Comparison of ENCODE assay signal across 21 mouse cellular contexts in the genomic region with DNA sequence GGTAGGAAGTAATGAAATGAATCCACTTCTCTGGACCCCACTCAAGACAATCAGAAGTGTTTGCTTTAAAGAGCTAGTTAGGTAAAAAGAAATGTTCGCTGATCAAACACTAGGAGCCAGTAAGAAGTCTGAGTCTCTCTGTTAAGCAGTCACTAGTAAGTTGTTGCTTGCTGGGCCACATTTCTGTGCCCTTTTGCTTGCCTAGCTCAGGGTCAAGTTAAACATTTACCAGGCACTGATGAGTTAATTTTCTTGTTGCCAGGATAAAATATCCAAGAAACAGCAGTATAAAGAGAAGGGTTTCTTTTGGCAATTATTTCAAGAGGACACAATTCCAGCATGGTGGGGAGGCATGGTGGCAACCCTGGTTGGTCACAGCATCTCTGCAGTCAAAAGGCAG.
DNase-seq lines count a peak whose midpoint lies in the region; ATAC-seq and TF ChIP-seq lines count a peak whose summit lies in the region.
"Had no signal": no experiment of that assay in that cellular context is flagged by ENCODE, and none has a peak within 500 bp of the region (broad histone marks: within the 10 kb centered on the region; RNA-seq: fewer than 3 reads in every experiment).

No protein-coding gene starts in this region.

- no peaks in the 10 kb centered on the region for H3K27me3 ChIP-seq in kidney, embryonic 14.5 days (ENCODE audit: control insufficient read depth, insufficient read depth, low read length)
- no peaks in the 10 kb centered on the region for H3K27me3 ChIP-seq in kidney, adult 2 months (replicated peaks; ENCODE audit: control insufficient read depth, insufficient read depth, low read length)
- H3K27me3 ChIP-seq in kidney, embryonic 15.5 days = no peaks in the 10 kb centered on the region
- H3K27me3 ChIP-seq in forebrain, embryonic 10.5 days (ENCODE audit: poor library complexity, severe bottlenecking) = no peaks in the 10 kb centered on the region
- no peaks in the 10 kb centered on the region for H3K27me3 ChIP-seq in thymus, adult 2 months (ENCODE audit: control insufficient read depth, insufficient read depth, low read length)

- no peak overlapping the region for H3K4me2 ChIP-seq in kidney, embryonic 14.5 days (replicated peaks; ENCODE audit: low read depth, low read length)
- no peak overlapping the region for H3K4me2 ChIP-seq in kidney, embryonic 15.5 days
- H3K4me2 ChIP-seq: heart, embryonic 11.5 days; hindbrain, embryonic 14.5 days had no signal

- no peak overlapping the region for H3K4me3 ChIP-seq in kidney, embryonic 14.5 days (ENCODE audit: low read length)
- no peak overlapping the region for H3K4me3 ChIP-seq in kidney, adult 2 months (ENCODE audit: insufficient read depth, low read depth, low read length)
- no peak overlapping the region for H3K4me3 ChIP-seq in kidney, embryonic 15.5 days (replicated peaks)
- H3K4me3 ChIP-seq in forebrain, embryonic 10.5 days = no peak overlapping the region
- H3K4me3 ChIP-seq in thymus, adult 2 months (ENCODE audit: control insufficient read depth, insufficient read depth, low read length) = no peak overlapping the region
- H3K4me3 ChIP-seq: gastrocnemius, adult 2 months had no signal

- no peak for TF ChIP-seq CTCF in kidney, adult 2 months (conservative IDR thresholded peaks at IDR 0.05; ENCODE audit: insufficient read depth, insufficient read length, low read depth, low read length)
- no peak for TF ChIP-seq CTCF in thymus, adult 2 months (IDR thresholded peaks at IDR 0.05; ENCODE audit: borderline replicate concordance, control insufficient read depth, extremely low read depth, insufficient read depth, low read length, poor library complexity)

- H3K9ac ChIP-seq in kidney, embryonic 14.5 days (ENCODE audit: low read depth, low read length) = no peak overlapping the region
- no peak overlapping the region for H3K9ac ChIP-seq in kidney, embryonic 15.5 days
- H3K9ac ChIP-seq: forebrain, postnatal 0 days; hindbrain, embryonic 14.5 days had no signal

- no peaks in the 10 kb centered on the region for H3K9me3 ChIP-seq in kidney, embryonic 14.5 days (ENCODE audit: control insufficient read depth, low read length)
- no peaks in the 10 kb centered on the region for H3K9me3 ChIP-seq in kidney, embryonic 15.5 days (replicated peaks)
- H3K9me3 ChIP-seq in forebrain, embryonic 10.5 days = no peaks in the 10 kb centered on the region

- no peak for TF ChIP-seq POLR2A in kidney, adult 2 months (IDR thresholded peaks at IDR 0.05; ENCODE audit: low read depth, low read length)
- TF ChIP-seq POLR2A in thymus, adult 2 months (IDR thresholded peaks at IDR 0.05; ENCODE audit: control insufficient read depth, extremely low read depth, insufficient read depth, low read length, poor library complexity) = no peak

- ATAC-seq in kidney, embryonic 14.5 days (ENCODE audit: low FRiP score, low TSS enrichment) = no peak
- no peak for ATAC-seq in kidney, embryonic 15.5 days (replicated peaks; ENCODE audit: low FRiP score)
- ATAC-seq: activated CD4-positive, CD25-positive, alpha-beta regulatory T cell, adult 4 months; forebrain, embryonic 14.5 days; forebrain, postnatal 0 days had no signal

- 68% methylated on average over 1 of the region's 1 CpGs for WGBS in kidney, embryonic 14.5 days
- 33% methylated on average over 1 of the region's 1 CpGs for WGBS in kidney, adult 2 months
- WGBS in kidney, embryonic 15.5 days = 66% methylated on average over 1 of the region's 1 CpGs
- 89% methylated on average over 1 of the region's 1 CpGs for WGBS in forebrain, embryonic 10.5 days
- 81% methylated on average over 1 of the region's 1 CpGs for WGBS in thymus, adult 2 months

- no peaks in the 10 kb centered on the region for H3K36me3 ChIP-seq in kidney, embryonic 14.5 days (ENCODE audit: control insufficient read depth, insufficient read depth, low read length)
- no peaks in the 10 kb centered on the region for H3K36me3 ChIP-seq in kidney, adult 2 months (ENCODE audit: control insufficient read depth, insufficient read depth, low read length)
- H3K36me3 ChIP-seq in kidney, embryonic 15.5 days = no peaks in the 10 kb centered on the region
- no peaks in the 10 kb centered on the region for H3K36me3 ChIP-seq in forebrain, embryonic 10.5 days (replicated peaks)
- no peaks in the 10 kb centered on the region for H3K36me3 ChIP-seq in thymus, adult 2 months (ENCODE audit: control insufficient read depth, insufficient read depth, low read length)

- H3K4me1 ChIP-seq in kidney, embryonic 14.5 days (ENCODE audit: control insufficient read depth, insufficient read depth, low read length) = no peaks in the 10 kb centered on the region
- H3K4me1 ChIP-seq in kidney, adult 2 months (ENCODE audit: control insufficient read depth, insufficient read depth, low read length) = peaks cover 8% of the 10 kb centered on the region
- no peaks in the 10 kb centered on the region for H3K4me1 ChIP-seq in kidney, embryonic 15.5 days
- no peaks in the 10 kb centered on the region for H3K4me1 ChIP-seq in forebrain, embryonic 10.5 days
- no peaks in the 10 kb centered on the region for H3K4me1 ChIP-seq in thymus, adult 2 months (replicated peaks; ENCODE audit: control insufficient read depth, insufficient read depth, low read length)

- no peak overlapping the region for H3K27ac ChIP-seq in kidney, embryonic 14.5 days (ENCODE audit: low read depth, low read length)
- H3K27ac ChIP-seq in kidney, adult 2 months (ENCODE audit: insufficient read depth, low read depth, low read length) = peak overlapping the region; percentile 89
- peak overlapping the region; percentile 62 for H3K27ac ChIP-seq in kidney, embryonic 15.5 days
- no peak overlapping the region for H3K27ac ChIP-seq in forebrain, embryonic 10.5 days
- no peak overlapping the region for H3K27ac ChIP-seq in thymus, adult 2 months (ENCODE audit: control insufficient read depth, insufficient read depth, low read length)
- H3K27ac ChIP-seq: gastrocnemius, adult 2 months; hindbrain, embryonic 14.5 days had no signal

- peak; percentile 62 for DNase-seq in kidney, adult 11 months
- peak; percentile 84 for DNase-seq in kidney, adult 2 months
- DNase-seq in kidney, postnatal 25 days = peak; percentile 39 to 57
- no peak for DNase-seq in forebrain, embryonic 10.5 days (ENCODE audit: extremely low spot score, low spot score)
- DNase-seq in thymus, adult 2 months = no peak
- DNase-seq in layer of hippocampus, postnatal 14 days (ENCODE audit: low spot score in 2 of 2) = no peak
- DNase-seq: adrenal gland, postnatal 10 days; adrenal gland, postnatal 36 days; cerebellum, adult 18-20 months; cerebellum, adult 9-10 months; cerebellum, postnatal 14 days; forebrain, postnatal 0 days; gastrocnemius, adult 2 months; gastrocnemius, postnatal 14 days; heart, postnatal 4 days had no signal

Comparison
In these comparisons a context has a peak if more than half of its experiments do, and no peak if none do; other contexts are left out.
1. H3K27ac ChIP-seq: peak in kidney, adult 2 months (single experiment) and kidney, embryonic 15.5 days (single experiment); none in kidney, embryonic 14.5 days (single experiment), forebrain, embryonic 10.5 days (single experiment) and thymus, adult 2 months (single experiment).
2. DNase-seq: peak in kidney, adult 11 months (single experiment), kidney, adult 2 months (single experiment) and kidney, postnatal 25 days (2 of 2); none in forebrain, embryonic 10.5 days (single experiment), thymus, adult 2 months (single experiment) and layer of hippocampus, postnatal 14 days (0 of 2).